Mouse (Mus musculus) liver, embryonic 11.5 days (tissue): ENCODE results near the gene 1600014C10Rik. TPM values are rescaled to one million over a fixed set of nuclear protein-coding genes. Genes with fewer than 3 reads are reported as not detected.
A peak's percentile ranks its signal among the peaks of the same experiment; 100 is the strongest.

ENCODE experiments used
- ATAC-seq: fragments of 200-750 bp; cut with Nextera tagmentation; replicated peaks from 2 replicates; pipeline ENCODE4 v1.8.0; 2017; ENCODE audit warnings: moderate number of reproducible peaks, mild to moderate bottlenecking, moderate TSS enrichment, moderate library complexity; ENCODE audit not compliant: low FRiP score
- DNase-seq: peaks from one replicate; pipeline ENCODE4 v3.0.0-alpha.2; 2017; ENCODE audit warnings: low spot score
- H3K27ac ChIP-seq: fragments of 300-500 bp; sonication (generic); 2 replicates; pipeline ENCODE4 v1.5.1; 2014; ENCODE audit warnings: mild to moderate bottlenecking, low read depth, low read length, control low read depth
- H3K27me3 ChIP-seq: fragments of 300-500 bp; sonication (generic); replicated peaks from 2 replicates; pipeline ENCODE4 v1.6.1; 2014; ENCODE audit warnings: low read length, mixed read lengths; ENCODE audit not compliant: control insufficient read depth, insufficient read depth
- H3K36me3 ChIP-seq: fragments of 300-500 bp; sonication (generic); 2 replicates; pipeline ENCODE4 v1.6.1; 2014; ENCODE audit warnings: mild to moderate bottlenecking, low read length, moderate library complexity, mixed read lengths; ENCODE audit not compliant: control insufficient read depth, insufficient read depth
- H3K4me1 ChIP-seq: fragments of 300-500 bp; sonication (generic); replicated peaks from 2 replicates; pipeline ENCODE4 v1.6.1; 2014; ENCODE audit warnings: low read length, mixed read lengths; ENCODE audit not compliant: control insufficient read depth, insufficient read depth
- H3K4me2 ChIP-seq: fragments of 300-500 bp; sonication (generic); 2 replicates; pipeline ENCODE4 v1.6.1; 2014; ENCODE audit warnings: mild to moderate bottlenecking, control low read depth, moderate library complexity
- H3K4me3 ChIP-seq: fragments of 300-500 bp; sonication (generic); 2 replicates; pipeline ENCODE4 v1.5.1; 2014; ENCODE audit warnings: low read depth, low read length, control low read depth
- H3K9ac ChIP-seq: fragments of 300-500 bp; sonication (generic); 2 replicates; pipeline ENCODE4 v1.6.1; 2014; ENCODE audit warnings: low read depth, low read length, control low read depth
- H3K9me3 ChIP-seq: fragments of 300-500 bp; sonication (generic); 2 replicates; pipeline ENCODE4 v1.6.1; 2016; ENCODE audit warnings: low read length, inconsistent platforms, mixed read lengths; ENCODE audit not compliant: control insufficient read depth
- WGBS: fragments of 180-500 bp; shearing (Covaris S2); extraction: QIAGEN DNeasy Blood & Tissue Kit; methylation state at CpG from one replicate; pipeline ENCODE4 v1.1.7; 2014; 5-methylcytosine and 5-hydroxymethylcytosine counted together
- polyA plus RNA-seq: library from polyadenylated mRNA; unstranded; fragments of >200 nt; fragmentation: Nextera tagmentation; extraction: Ambion mirVana; gene quantifications from 2 replicates; pipeline ENCODE4 v1.2.1, GENCODE M21; 2014

Gene 1600014C10Rik
- polyA plus RNA-seq, 1 experiment from 2014 or later: 12.4 TPM

DNA sequence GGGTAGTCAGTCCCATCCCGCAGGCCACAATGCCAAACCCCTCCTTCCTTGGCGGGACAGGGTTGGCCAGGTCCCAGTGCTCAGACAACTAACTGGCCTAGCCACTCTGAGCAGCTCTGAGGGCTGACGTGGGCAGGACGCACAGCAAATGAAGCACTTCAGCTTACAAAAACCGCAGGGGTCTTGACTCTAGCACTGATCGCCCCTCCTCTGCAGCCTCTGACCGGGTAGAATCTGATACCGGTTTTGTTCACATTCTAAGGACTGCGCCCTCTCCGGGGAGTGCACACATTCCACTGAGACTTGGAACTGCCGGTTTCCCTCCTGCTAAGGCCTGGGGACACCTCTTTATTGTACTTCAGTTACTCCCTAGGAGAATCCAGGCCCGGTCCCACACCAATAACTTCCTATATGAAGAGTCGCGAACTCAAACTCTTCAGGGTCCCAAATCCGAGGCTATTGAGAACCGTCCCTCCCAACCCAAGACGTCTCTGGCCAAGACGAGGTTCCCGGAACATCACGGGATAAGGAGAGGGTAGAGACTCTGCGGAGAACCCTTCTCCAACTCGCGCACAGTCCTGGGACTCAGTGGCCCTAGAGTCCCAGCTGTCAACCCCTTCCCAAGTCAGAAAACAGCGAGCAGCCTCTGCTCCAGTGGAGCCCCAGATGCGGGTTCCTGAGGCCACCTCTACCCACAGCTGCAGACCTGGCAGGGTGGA lies 44.3 kb downstream of the 1600014C10Rik start:
- WGBS: under 1% methylated on average over 25 of the region's 25 CpGs
- H3K27me3 ChIP-seq: peaks cover 9% of the 10 kb centered on the region; the same call in 1 of the 2 replicates
- no peaks in the 10 kb centered on the region for H3K36me3 ChIP-seq
- H3K9ac ChIP-seq: peak overlapping the region; percentile 69
- H3K4me3 ChIP-seq: peak overlapping the region; percentile 69
- no peaks in the 10 kb centered on the region for H3K9me3 ChIP-seq
- no peaks in the 10 kb centered on the region; the same call in none of the 2 replicates for H3K4me1 ChIP-seq
- peak overlapping the region; percentile 96 for H3K4me2 ChIP-seq
- ATAC-seq (peak; percentile 38), DNase-seq (peak; percentile 56)
- peak overlapping the region; percentile 32; the same call in 1 of the 2 replicates for H3K27ac ChIP-seq

DNA sequence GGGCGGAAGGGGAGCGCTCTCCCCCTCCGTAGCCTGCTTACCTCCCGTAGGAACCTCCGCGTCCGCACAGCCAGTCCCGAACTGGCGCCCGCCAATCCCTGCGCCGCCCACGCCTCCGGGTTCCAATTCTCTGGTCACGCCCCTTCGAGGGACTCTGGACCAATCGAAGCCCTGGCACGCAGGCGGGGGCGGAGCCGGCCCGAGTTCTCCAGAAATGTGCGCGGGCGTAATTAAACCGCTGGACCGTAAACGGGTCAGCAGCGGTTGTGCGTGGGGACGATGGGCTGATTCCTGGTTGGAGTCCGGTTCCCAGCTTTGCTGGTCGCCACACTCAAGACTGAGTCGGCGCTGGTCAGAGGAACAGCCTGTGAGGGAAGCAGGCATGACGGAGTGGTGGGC lies 44.9 kb downstream of the 1600014C10Rik start, which contains the start of gene Plekhf1:
Plekhf1 (minus strand) TSS at position 117 of the 399 bp plus-strand sequence.
- Histone ChIP-seq H3K27ac (peak within 1 kb of the TSS; percentile 32; the same call in 1 of the 2 replicates), H3K9me3 (no peaks in the 10 kb centered on the region), H3K36me3 (no peaks in the 10 kb centered on the region), H3K4me2 (peak within 1 kb of the TSS; percentile 96), H3K4me1 (no peaks in the 10 kb centered on the region; the same call in none of the 2 replicates), H3K9ac (peak within 1 kb of the TSS; percentile 69), H3K4me3 (peak within 1 kb of the TSS; percentile 69), H3K27me3 (peaks cover 9% of the 10 kb centered on the region; the same call in 1 of the 2 replicates)
- under 1% methylated on average over 36 of the region's 36 CpGs for WGBS
- peak; percentile 94 for ATAC-seq
- DNase-seq: peak; percentile 88

DNA sequence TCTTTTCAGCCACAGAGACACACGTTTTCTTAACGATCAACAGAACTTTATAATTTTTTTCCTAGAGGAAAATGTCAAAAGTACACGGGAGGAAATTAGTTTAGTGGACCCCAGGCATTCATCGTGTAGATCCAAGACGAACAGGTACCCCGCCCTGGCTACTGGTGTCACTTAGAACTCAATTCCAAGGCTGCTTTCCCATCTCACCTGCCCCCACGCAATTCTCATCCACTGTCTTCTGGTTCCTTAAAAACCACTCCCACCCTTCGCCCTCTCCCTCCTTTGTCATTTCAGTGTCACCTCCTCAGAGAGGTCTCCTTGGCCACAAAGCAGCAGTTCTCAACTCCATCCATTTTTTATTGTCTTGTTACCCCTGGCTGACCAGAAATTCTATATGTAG lies 45.3 kb downstream of the 1600014C10Rik start:
- ATAC-seq: no peak
- no peaks in the 10 kb centered on the region for H3K9me3 ChIP-seq
- H3K4me3 ChIP-seq: peak overlapping the region; percentile 69
- peak overlapping the region; percentile 69 for H3K9ac ChIP-seq
- H3K4me1 ChIP-seq: no peaks in the 10 kb centered on the region; the same call in none of the 2 replicates
- 27% methylated on average over 8 of the region's 8 CpGs for WGBS
- H3K27me3 ChIP-seq: peaks cover 9% of the 10 kb centered on the region; the same call in 1 of the 2 replicates
- no peak overlapping the region for H3K27ac ChIP-seq
- H3K4me2 ChIP-seq: peak overlapping the region; percentile 96
- no peak for DNase-seq
- H3K36me3 ChIP-seq: no peaks in the 10 kb centered on the region

DNA sequence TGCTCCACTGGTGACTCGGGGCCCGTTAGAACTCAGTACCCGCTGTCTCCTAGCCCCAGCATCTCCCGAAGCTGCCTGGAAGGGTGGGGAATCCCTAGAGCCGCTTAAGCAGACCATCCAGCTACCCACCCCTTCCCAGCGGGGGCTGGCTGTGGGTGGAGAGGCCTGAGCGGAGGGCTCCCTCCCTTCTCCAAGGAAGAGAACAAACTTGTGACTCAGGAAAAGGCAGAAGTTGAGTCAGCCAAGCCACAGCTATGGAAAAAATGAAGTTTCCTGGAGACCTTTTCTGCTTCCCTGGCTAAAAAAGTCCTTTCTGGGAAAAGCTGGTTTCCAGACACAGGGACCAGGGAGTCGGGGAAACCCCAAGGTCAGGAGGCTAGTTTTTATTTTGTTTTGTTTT lies 47.3 kb downstream of the 1600014C10Rik start:
- Histone ChIP-seq H3K27ac (no peak overlapping the region), H3K4me3 (no peak overlapping the region), H3K9ac (no peak overlapping the region), H3K4me1 (no peaks in the 10 kb centered on the region; the same call in none of the 2 replicates), H3K9me3 (no peaks in the 10 kb centered on the region), H3K36me3 (no peaks in the 10 kb centered on the region), H3K4me2 (no peak overlapping the region), H3K27me3 (peaks cover 9% of the 10 kb centered on the region; the same call in 1 of the 2 replicates)
- no peak for ATAC-seq
- WGBS: 23% methylated on average over 8 of the region's 8 CpGs
- DNase-seq: no peak

DNA sequence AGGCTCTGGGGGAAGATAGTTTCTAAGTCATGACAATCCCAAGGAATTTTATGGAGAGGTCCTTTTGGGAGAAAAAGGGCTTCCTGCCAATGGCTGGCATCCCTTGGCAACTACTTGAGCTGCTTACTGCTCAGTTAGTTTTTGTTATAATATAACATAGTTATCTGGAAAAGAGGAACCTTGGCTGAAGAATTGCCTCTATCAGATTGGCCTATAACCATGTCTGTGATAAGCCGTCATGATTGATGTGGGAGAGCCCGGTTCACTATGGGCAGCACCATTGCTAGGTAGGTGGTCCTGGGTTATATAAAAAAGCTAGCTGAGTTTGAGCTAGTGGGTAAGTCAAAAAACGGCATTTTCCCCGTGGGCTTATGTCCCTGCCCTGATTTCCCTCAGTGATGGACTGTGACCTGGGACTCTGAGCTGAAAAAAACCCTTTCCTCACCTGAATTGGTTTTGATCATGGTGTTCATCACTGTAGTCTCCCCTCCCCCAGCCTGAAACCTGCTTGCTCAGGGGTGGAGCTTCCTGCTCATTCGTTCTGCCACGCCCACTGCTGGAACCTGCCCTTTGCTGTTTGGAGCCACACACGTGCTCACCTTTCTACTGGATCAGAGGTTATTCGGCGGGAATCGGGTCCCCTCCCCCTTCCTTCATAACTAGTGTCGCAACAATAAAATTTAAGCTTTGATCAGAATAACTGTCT lies 53.5 kb downstream of the 1600014C10Rik start:
- no peak overlapping the region for H3K9ac ChIP-seq

DNA sequence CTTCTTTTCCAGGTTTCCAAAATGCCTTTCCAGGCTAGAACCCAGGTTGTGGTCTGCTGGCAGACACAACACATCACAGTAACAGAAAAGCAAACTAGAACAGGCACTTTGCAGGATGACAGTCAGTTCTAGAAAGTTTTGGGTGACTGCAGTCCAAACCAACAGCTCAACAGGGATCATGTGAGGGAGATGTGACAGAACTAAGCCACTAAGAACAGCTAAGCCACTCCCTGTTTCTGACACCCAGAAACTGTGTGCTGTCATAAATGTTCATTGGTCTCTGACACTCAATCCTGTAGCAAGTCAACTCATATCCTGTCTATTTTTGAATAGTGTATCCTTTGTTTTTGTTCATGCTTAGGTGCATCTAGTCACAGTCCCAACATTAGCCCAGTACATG lies 54.1 kb downstream of the 1600014C10Rik start:
- H3K36me3 ChIP-seq: no peaks in the 10 kb centered on the region
- DNase-seq (no peak), ATAC-seq (no peak)
- no peaks in the 10 kb centered on the region for H3K4me1 ChIP-seq
- H3K27ac ChIP-seq: no peak overlapping the region
- no peak overlapping the region for H3K4me2 ChIP-seq
- no peaks in the 10 kb centered on the region; the same call in 1 of the 2 replicates for H3K27me3 ChIP-seq
- no peak overlapping the region for H3K9ac ChIP-seq
- no peaks in the 10 kb centered on the region for H3K9me3 ChIP-seq
- H3K4me3 ChIP-seq: no peak overlapping the region

More for the DNA sequence above, 53.5 kb downstream of the 1600014C10Rik start:
- Histone ChIP-seq H3K4me1 (no peaks in the 10 kb centered on the region), H3K27me3 (no peaks in the 10 kb centered on the region; the same call in 1 of the 2 replicates), H3K36me3 (no peaks in the 10 kb centered on the region), H3K27ac (no peak overlapping the region), H3K4me3 (no peak overlapping the region), H3K9me3 (no peaks in the 10 kb centered on the region), H3K4me2 (no peak overlapping the region)
- ATAC-seq: no peak
- WGBS: 43% methylated on average over 11 of the region's 11 CpGs
- DNase-seq: no peak

DNA sequence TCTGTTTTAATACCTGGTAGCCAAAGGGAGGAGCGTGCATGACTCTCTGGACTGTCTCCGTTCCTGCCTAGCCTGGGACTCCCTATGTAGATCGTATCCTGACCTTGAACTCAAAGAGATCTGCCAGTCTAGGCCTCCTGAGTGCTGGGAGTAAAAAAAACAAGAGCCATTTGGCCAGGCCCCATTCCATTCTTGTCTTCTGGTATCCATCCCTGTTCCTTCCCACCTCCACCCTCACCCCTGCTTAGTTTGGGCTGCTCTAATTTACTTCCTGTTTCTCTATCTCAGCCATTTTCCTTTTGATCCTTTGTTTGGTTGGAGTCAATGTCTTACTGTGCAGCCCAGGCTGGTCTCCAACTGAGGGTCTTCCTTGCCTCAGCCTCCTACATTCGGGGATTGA lies 59.4 kb downstream of the 1600014C10Rik start:
- no peak overlapping the region for H3K9ac ChIP-seq
- H3K9me3 ChIP-seq: no peaks in the 10 kb centered on the region
- H3K36me3 ChIP-seq: no peaks in the 10 kb centered on the region
- H3K27ac ChIP-seq: no peak overlapping the region
- no peaks in the 10 kb centered on the region for H3K27me3 ChIP-seq
- H3K4me2 ChIP-seq: no peak overlapping the region
- ATAC-seq (no peak), DNase-seq (no peak)
- 76% methylated on average over 4 of the region's 4 CpGs for WGBS
- no peaks in the 10 kb centered on the region for H3K4me1 ChIP-seq
- H3K4me3 ChIP-seq: no peak overlapping the region
